ENCODE assay signal across 19 mouse cellular contexts in genomic region chr12:116806089-116806488, GRCm38 (mm10).
DNase-seq lines count a peak whose midpoint lies in the region; ATAC-seq lines count a peak whose summit lies in the region.
"Had no signal": no experiment of that assay in that cellular context is flagged by ENCODE, and none has a peak within 500 bp of the region (broad histone marks: within the 10 kb centered on the region; RNA-seq: fewer than 3 reads in every experiment).

No protein-coding gene starts in this region.

- H3K4me1 ChIP-seq in midbrain, embryonic 15.5 days, result peaks cover 19% of the 10 kb centered on the region
- H3K4me1 ChIP-seq in neural tube, embryonic 15.5 days, result peaks cover 9% of the 10 kb centered on the region; the same call in 1 of the 2 replicates
- H3K4me1 ChIP-seq: embryonic facial prominence, embryonic 12.5 days; heart, embryonic 15.5 days; limb, embryonic 10.5 days had no signal

- DNase-seq in frontal cortex, postnatal 14 days (ENCODE audit: low spot score in 2 of 2), result no peak
- peak; percentile 30 for DNase-seq in layer of hippocampus, adult 9-10 months (ENCODE audit: low spot score)
- DNase-seq in layer of hippocampus, adult 8-10 months (ENCODE audit: low spot score in 2 of 2), result no peak
- DNase-seq in brain, embryonic 18.5 days (ENCODE audit: low read depth, low spot score), result peak; percentile 43
- no peak for DNase-seq in MN1 (ENCODE audit: low spot score)
- DNase-seq: adrenal gland, postnatal 10 days; kidney, postnatal 4 days; lung, embryonic 14.5 days; spleen, adult 18-20 months; thymus, adult 2 months had no signal

- H3K9ac ChIP-seq in midbrain, embryonic 15.5 days, result no peak overlapping the region
- H3K9ac ChIP-seq in neural tube, embryonic 15.5 days (replicated peaks), result no peak overlapping the region
- H3K9ac ChIP-seq: embryonic facial prominence, embryonic 12.5 days; heart, embryonic 15.5 days; lung, embryonic 14.5 days; neural tube, embryonic 12.5 days had no signal

- H3K36me3 ChIP-seq in midbrain, embryonic 15.5 days (replicated peaks), result no peaks in the 10 kb centered on the region
- H3K36me3 ChIP-seq in neural tube, embryonic 15.5 days, result no peaks in the 10 kb centered on the region
- H3K36me3 ChIP-seq: embryonic facial prominence, embryonic 12.5 days; heart, embryonic 15.5 days; limb, embryonic 10.5 days; neural tube, embryonic 12.5 days had no signal

- no peak overlapping the region for H3K4me2 ChIP-seq in midbrain, embryonic 15.5 days
- no peak overlapping the region for H3K4me2 ChIP-seq in neural tube, embryonic 15.5 days
- H3K4me2 ChIP-seq: embryonic facial prominence, embryonic 12.5 days; heart, embryonic 15.5 days; liver, embryonic 11.5 days; lung, embryonic 14.5 days; neural tube, embryonic 12.5 days had no signal

- peak; percentile 87 for ATAC-seq in frontal cortex, adult (ENCODE audit: low TSS enrichment)
- ATAC-seq in midbrain, embryonic 15.5 days (replicated peaks), result no peak
- no peak for ATAC-seq in neural tube, embryonic 15.5 days (ENCODE audit: low FRiP score)

- H3K27ac ChIP-seq in midbrain, embryonic 15.5 days, result peak overlapping the region; percentile 46
- H3K27ac ChIP-seq in neural tube, embryonic 15.5 days (replicated peaks), result no peak overlapping the region
- H3K27ac ChIP-seq: embryonic facial prominence, embryonic 12.5 days; heart, embryonic 15.5 days; limb, embryonic 10.5 days; macrophage; neural tube, embryonic 12.5 days had no signal

- WGBS in midbrain, embryonic 15.5 days, result 83% methylated on average over 2 of the region's 2 CpGs
- WGBS in neural tube, embryonic 15.5 days, result 85% methylated on average over 2 of the region's 2 CpGs

- H3K4me3 ChIP-seq in midbrain, embryonic 15.5 days, result no peak overlapping the region
- no peak overlapping the region for H3K4me3 ChIP-seq in neural tube, embryonic 15.5 days (replicated peaks)
- H3K4me3 ChIP-seq: embryonic facial prominence, embryonic 12.5 days; heart, embryonic 15.5 days; limb, embryonic 10.5 days; neural tube, embryonic 12.5 days had no signal

- no peaks in the 10 kb centered on the region for H3K27me3 ChIP-seq in midbrain, embryonic 15.5 days (replicated peaks)
- H3K27me3 ChIP-seq in neural tube, embryonic 15.5 days (replicated peaks), result no peaks in the 10 kb centered on the region
- H3K27me3 ChIP-seq: embryonic facial prominence, embryonic 12.5 days; heart, embryonic 15.5 days; neural tube, embryonic 12.5 days had no signal

- no peaks in the 10 kb centered on the region for H3K9me3 ChIP-seq in midbrain, embryonic 15.5 days
- H3K9me3 ChIP-seq in neural tube, embryonic 15.5 days (replicated peaks), result no peaks in the 10 kb centered on the region
- H3K9me3 ChIP-seq: embryonic facial prominence, embryonic 12.5 days; heart, embryonic 15.5 days; limb, embryonic 10.5 days; neural tube, embryonic 12.5 days had no signal

Comparison
In these comparisons a context has a peak if more than half of its experiments do, and no peak if none do; other contexts are left out.
1. DNase-seq: peak in layer of hippocampus, adult 9-10 months (single experiment) and brain, embryonic 18.5 days (single experiment); none in frontal cortex, postnatal 14 days (0 of 2), layer of hippocampus, adult 8-10 months (0 of 2) and MN1 (single experiment).